Mouse (Mus musculus) G1E (cell line): Measurements from ENCODE around the gene Rmdn2.

Source experiments
- CTCF ChIP-seq: IDR thresholded peaks from 2 replicates; pipeline ENCODE4 v1.5.1; 2012; ENCODE audit warnings: low read depth, low read length, inconsistent platforms, mixed read lengths
- GATA2 ChIP-seq: IDR thresholded peaks from 2 replicates; pipeline ENCODE4 v1.6.1; 2012; ENCODE audit warnings: low read depth, low read length, inconsistent platforms, borderline replicate concordance
- TAL1 ChIP-seq: conservative IDR thresholded peaks from 2 replicates; pipeline ENCODE4 v1.6.1; 2012; ENCODE audit warnings: low read depth, low read length, inconsistent platforms, mixed read lengths

DNA sequence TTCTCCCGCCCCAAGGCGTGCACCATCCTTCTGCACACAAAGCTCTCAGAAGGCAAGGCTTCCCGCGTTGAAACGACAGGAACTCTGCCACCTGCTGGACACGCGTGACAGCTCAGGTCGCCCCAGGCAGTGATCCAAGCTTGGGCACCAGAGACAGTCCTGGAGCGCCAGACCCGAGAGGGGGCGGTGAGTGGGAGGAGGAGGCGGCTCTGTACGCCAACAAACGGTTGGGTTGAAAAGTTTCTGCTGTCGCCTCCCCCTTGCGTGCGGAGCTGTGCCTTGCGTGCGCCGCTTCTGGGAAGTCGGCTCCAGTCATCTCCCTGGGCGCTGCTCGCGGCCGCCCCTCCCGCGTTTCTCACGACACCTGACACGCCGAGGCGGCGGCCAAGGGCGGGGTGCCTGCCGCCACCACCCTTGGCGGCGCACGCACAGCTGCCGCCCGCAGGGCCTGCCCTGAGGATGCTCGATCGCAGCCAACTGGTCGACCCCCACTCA, 104.0 kb downstream of the Rmdn2 start:
- TF ChIP-seq CTCF: 0 out of 2 replicates have a peak, but pooled peaks have one; percentile 17
- TF ChIP-seq GATA2: no peak
- no peak for TF ChIP-seq TAL1
